Mouse (Mus musculus): ENCODE measurements around the gene Clk4. TPM values are rescaled to one million over a fixed set of nuclear protein-coding genes. Genes with fewer than 3 reads are reported as not detected.

Gene Clk4
- polyA plus RNA-seq, 1 experiment from 2014 or later: 169 TPM

- Histone ChIP-seq H3K4me3 (replicated peaks) (peak overlapping the region; percentile 94; the same call in 1 of the 2 replicates), H3K4me1 (replicated peaks) (peaks cover 23% of the 10 kb centered on the region), H3K27me3 (no peaks in the 10 kb centered on the region), H3K4me2 (peak overlapping the region; percentile 69), H3K27ac (no peak overlapping the region), H3K9ac (replicated peaks) (no peak overlapping the region), H3K36me3 (peaks cover 33% of the 10 kb centered on the region), H3K9me3 (no peaks in the 10 kb centered on the region)
- WGBS: 52% methylated on average over 3 of the region's 3 CpGs
- no peak for ATAC-seq (ENCODE audit: insufficient number of reproducible peaks, insufficient read depth, low FRiP score, low TSS enrichment, low read depth)
These were observed 3.8 kb downstream of the Clk4 start for GRCm38 (mm10) chr11:51265326-51265725.

GRCm38 (mm10) chr11:51274418-51274817 is 12.9 kb downstream of the Clk4 start:
- no peak overlapping the region for H3K27ac ChIP-seq
- ATAC-seq (ENCODE audit: insufficient number of reproducible peaks, insufficient read depth, low FRiP score, low TSS enrichment, low read depth): no peak
- H3K4me3 ChIP-seq (replicated peaks): no peak overlapping the region
- no peak overlapping the region for H3K9ac ChIP-seq (replicated peaks)
- 91% methylated on average over 1 of the region's 1 CpGs for WGBS
- peaks cover 86% of the 10 kb centered on the region for H3K36me3 ChIP-seq
- H3K9me3 ChIP-seq: no peaks in the 10 kb centered on the region
- H3K4me2 ChIP-seq: no peak overlapping the region
- no peaks in the 10 kb centered on the region for H3K4me1 ChIP-seq (replicated peaks)
- no peaks in the 10 kb centered on the region for H3K27me3 ChIP-seq

GRCm38 (mm10) chr11:51289564-51290041 is 28.1 kb downstream of the Clk4 start, which contains the start of gene Col23a1:
Gene Col23a1 (plus strand): TSS chr11:51289920.
- Histone ChIP-seq H3K4me1 (replicated peaks) (peaks cover 23% of the 10 kb centered on the region), H3K4me3 (replicated peaks) (peak within 1 kb of the TSS; percentile 65), H3K36me3 (peaks cover 7% of the 10 kb centered on the region), H3K27me3 (no peaks in the 10 kb centered on the region; the same call in 1 of the 2 replicates), H3K9me3 (no peaks in the 10 kb centered on the region), H3K4me2 (peak within 1 kb of the TSS; percentile 83), H3K9ac (replicated peaks) (peak within 1 kb of the TSS; percentile 71), H3K27ac (peak within 1 kb of the TSS; percentile 83)
- peak; percentile 83 for ATAC-seq (ENCODE audit: insufficient number of reproducible peaks, insufficient read depth, low FRiP score, low TSS enrichment, low read depth)
- whole genome bisulfite sequencing: under 1% methylated on average over 35 of the region's 38 CpGs

GRCm38 (mm10) chr11:51290066-51290955 is 28.8 kb downstream of the Clk4 start:
- Histone ChIP-seq H3K27me3 (no peaks in the 10 kb centered on the region; the same call in 1 of the 2 replicates), H3K9ac (replicated peaks) (peak overlapping the region; percentile 71), H3K4me2 (peak overlapping the region; percentile 83), H3K4me1 (replicated peaks) (peaks cover 23% of the 10 kb centered on the region), H3K27ac (peak overlapping the region; percentile 83), H3K4me3 (replicated peaks) (peak overlapping the region; percentile 65), H3K36me3 (peaks cover 8% of the 10 kb centered on the region), H3K9me3 (0 out of 2 replicates have a peak, but pooled peaks cover 4% of the 10 kb centered on the region)
- WGBS: 2% methylated on average over 61 of the region's 74 CpGs
- ATAC-seq (ENCODE audit: insufficient number of reproducible peaks, insufficient read depth, low FRiP score, low TSS enrichment, low read depth): peak; percentile 77

GRCm38 (mm10) chr11:51293956-51294530 is 32.5 kb downstream of the Clk4 start:
- no peak for ATAC-seq (ENCODE audit: insufficient number of reproducible peaks, insufficient read depth, low FRiP score, low TSS enrichment, low read depth)
- no peak overlapping the region for H3K9ac ChIP-seq (replicated peaks)
- H3K27me3 ChIP-seq: no peaks in the 10 kb centered on the region; the same call in 1 of the 2 replicates
- no peak overlapping the region for H3K27ac ChIP-seq
- no peak overlapping the region for H3K4me2 ChIP-seq
- no peak overlapping the region for H3K4me3 ChIP-seq (replicated peaks)
- H3K4me1 ChIP-seq (replicated peaks): peaks cover 23% of the 10 kb centered on the region
- 0 out of 2 replicates have a peak, but pooled peaks cover 5% of the 10 kb centered on the region for H3K9me3 ChIP-seq
- 48% methylated on average over 2 of the region's 2 CpGs for WGBS
- peaks cover 12% of the 10 kb centered on the region for H3K36me3 ChIP-seq

- H3K4me2 ChIP-seq: no peak overlapping the region
- H3K4me1 ChIP-seq (replicated peaks): peaks cover 21% of the 10 kb centered on the region
- 88% methylated on average over 3 of the region's 3 CpGs for WGBS
- H3K9me3 ChIP-seq: 0 out of 2 replicates have a peak, but pooled peaks cover 5% of the 10 kb centered on the region
- no peak overlapping the region for H3K4me3 ChIP-seq (replicated peaks)
- no peaks in the 10 kb centered on the region; the same call in 1 of the 2 replicates for H3K27me3 ChIP-seq
- H3K27ac ChIP-seq: no peak overlapping the region
- H3K36me3 ChIP-seq: peaks cover 12% of the 10 kb centered on the region
- no peak for ATAC-seq (ENCODE audit: insufficient number of reproducible peaks, insufficient read depth, low FRiP score, low TSS enrichment, low read depth)
- no peak overlapping the region for H3K9ac ChIP-seq (replicated peaks)
These were observed 34.2 kb downstream of the Clk4 start for GRCm38 (mm10) chr11:51295742-51296141.

GRCm38 (mm10) chr11:51298691-51299090 is 37.2 kb downstream of the Clk4 start:
- H3K27me3 ChIP-seq: no peaks in the 10 kb centered on the region
- 81% methylated on average over 4 of the region's 4 CpGs for WGBS
- H3K27ac ChIP-seq: no peak overlapping the region
- H3K4me1 ChIP-seq (replicated peaks): peaks cover 10% of the 10 kb centered on the region; the same call in 1 of the 2 replicates
- H3K4me2 ChIP-seq: no peak overlapping the region
- H3K9ac ChIP-seq (replicated peaks): no peak overlapping the region
- no peak overlapping the region for H3K4me3 ChIP-seq (replicated peaks)
- 0 out of 2 replicates have a peak, but pooled peaks cover 5% of the 10 kb centered on the region for H3K9me3 ChIP-seq
- peaks cover 12% of the 10 kb centered on the region for H3K36me3 ChIP-seq
- no peak for ATAC-seq (ENCODE audit: insufficient number of reproducible peaks, insufficient read depth, low FRiP score, low TSS enrichment, low read depth)

- Histone ChIP-seq H3K27ac (no peak overlapping the region), H3K4me2 (no peak overlapping the region), H3K4me1 (replicated peaks) (peaks cover 13% of the 10 kb centered on the region; the same call in 1 of the 2 replicates), H3K9ac (replicated peaks) (no peak overlapping the region), H3K27me3 (no peaks in the 10 kb centered on the region), H3K9me3 (no peaks in the 10 kb centered on the region), H3K4me3 (replicated peaks) (no peak overlapping the region), H3K36me3 (no peaks in the 10 kb centered on the region)
- WGBS: 65% methylated on average over 5 of the region's 5 CpGs
- ATAC-seq (ENCODE audit: insufficient number of reproducible peaks, insufficient read depth, low FRiP score, low TSS enrichment, low read depth): no peak
These were observed 40.9 kb downstream of the Clk4 start for GRCm38 (mm10) chr11:51302396-51302795.

GRCm38 (mm10) chr11:51303981-51304553 is 42.5 kb downstream of the Clk4 start:
- H3K4me1 ChIP-seq (replicated peaks): peaks cover 13% of the 10 kb centered on the region
- H3K4me2 ChIP-seq: no peak overlapping the region
- H3K27ac ChIP-seq: no peak overlapping the region
- no peaks in the 10 kb centered on the region for H3K27me3 ChIP-seq
- H3K4me3 ChIP-seq (replicated peaks): no peak overlapping the region
- H3K36me3 ChIP-seq: no peaks in the 10 kb centered on the region
- 45% methylated on average over 12 of the region's 12 CpGs for WGBS
- ATAC-seq (ENCODE audit: insufficient number of reproducible peaks, insufficient read depth, low FRiP score, low TSS enrichment, low read depth): no peak; the same call in 1 of the 2 replicates
- no peaks in the 10 kb centered on the region for H3K9me3 ChIP-seq
- H3K9ac ChIP-seq (replicated peaks): no peak overlapping the region

- H3K4me3 ChIP-seq (replicated peaks): no peak overlapping the region
- no peak overlapping the region for H3K27ac ChIP-seq
- no peaks in the 10 kb centered on the region for H3K27me3 ChIP-seq
- H3K36me3 ChIP-seq: no peaks in the 10 kb centered on the region
- H3K9me3 ChIP-seq: no peaks in the 10 kb centered on the region
- H3K4me1 ChIP-seq (replicated peaks): peaks cover 13% of the 10 kb centered on the region
- no peak for ATAC-seq (ENCODE audit: insufficient number of reproducible peaks, insufficient read depth, low FRiP score, low TSS enrichment, low read depth)
- WGBS: 61% methylated on average over 5 of the region's 5 CpGs
- H3K4me2 ChIP-seq: no peak overlapping the region
- H3K9ac ChIP-seq (replicated peaks): no peak overlapping the region
These were observed 46.8 kb downstream of the Clk4 start for GRCm38 (mm10) chr11:51308306-51308705.

- H3K4me3 ChIP-seq (replicated peaks): no peak overlapping the region
- ATAC-seq (ENCODE audit: insufficient number of reproducible peaks, insufficient read depth, low FRiP score, low TSS enrichment, low read depth): no peak
- H3K27ac ChIP-seq: no peak overlapping the region
- no peaks in the 10 kb centered on the region for H3K9me3 ChIP-seq
- H3K4me1 ChIP-seq (replicated peaks): peaks cover 8% of the 10 kb centered on the region
- H3K36me3 ChIP-seq: no peaks in the 10 kb centered on the region
- no peak overlapping the region for H3K4me2 ChIP-seq
- no peaks in the 10 kb centered on the region for H3K27me3 ChIP-seq
- 43% methylated on average over 8 of the region's 8 CpGs for WGBS
- H3K9ac ChIP-seq (replicated peaks): no peak overlapping the region
These were observed 50.3 kb downstream of the Clk4 start for GRCm38 (mm10) chr11:51311846-51312245.

Measured in limb, embryonic 12.5 days (tissue).